Mouse (Mus musculus) kidney, postnatal 10 days (tissue): ENCODE measurements around the gene Trdmt1.
"Not testable (repeated sequence)": the region's sequence is repeated elsewhere in the genome, so short reads cannot be mapped to it uniquely, and the experiment has no call there.

Experiments
- DNase-seq: peaks from one replicate; pipeline ENCODE4 v3.0.0; 2021; ENCODE audit warnings: mixed read lengths

The Trdmt1 gene

DNA sequence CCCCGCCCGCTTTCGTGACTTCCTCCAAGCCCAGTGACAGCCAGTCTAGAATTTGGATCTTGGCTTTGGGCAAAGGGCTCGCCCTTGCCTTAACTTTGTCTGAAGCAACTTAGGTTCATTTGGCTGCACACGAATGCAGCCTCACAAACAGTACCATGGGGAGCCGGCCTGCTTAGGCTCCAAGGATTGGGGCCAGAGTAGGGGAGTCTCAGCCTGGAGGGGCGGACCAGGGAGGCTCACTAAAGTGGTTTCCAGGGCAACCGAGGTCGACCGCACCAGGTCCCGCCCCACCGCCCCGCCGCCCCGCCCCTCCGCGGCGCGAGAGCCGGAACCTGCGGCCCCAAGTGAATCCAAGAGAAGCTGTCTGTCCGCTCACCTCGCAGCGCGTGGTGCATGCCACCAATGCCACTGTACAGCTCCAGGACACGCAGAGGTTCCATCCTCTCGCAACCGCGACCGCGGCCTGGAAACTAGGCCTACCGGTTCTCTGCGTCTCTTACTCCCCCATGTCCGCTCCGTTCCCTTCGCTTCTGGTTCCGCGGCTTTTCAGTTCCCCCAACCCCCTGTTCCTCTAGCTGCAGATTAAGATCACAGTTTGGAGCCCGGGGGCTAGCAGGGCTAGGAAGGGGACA, at the start of gene Trdmt1:
Gene Trdmt1 (minus strand): TSS at position 476 of the 632 bp plus-strand sequence.
- peak; percentile 91 for DNase-seq

GRCm38 (mm10) chr2:13593328-13593727, 48.9 kb upstream of the Trdmt1 start:
- DNase-seq = no peak

DNA sequence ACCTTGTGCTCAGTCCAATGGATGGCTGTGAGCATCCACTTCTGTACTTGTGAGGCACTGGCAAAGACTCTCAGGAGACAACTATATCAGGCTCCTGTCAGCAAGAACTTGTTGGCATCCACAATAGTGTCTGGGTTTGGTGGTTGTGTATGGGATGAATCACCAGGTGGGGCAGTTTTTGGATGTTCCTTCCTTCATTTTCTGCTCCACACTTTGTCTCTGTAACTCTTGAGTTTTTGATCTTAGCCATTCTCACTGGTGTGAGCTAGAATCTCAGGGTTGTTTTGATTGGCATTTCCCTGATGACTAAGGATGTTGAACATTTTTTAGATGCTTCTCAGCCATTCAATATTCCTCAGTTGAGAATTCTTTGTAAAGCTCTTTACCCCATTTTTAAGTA, 39.3 kb upstream of the Trdmt1 start:
- not testable (repeated sequence) for DNase-seq

- no peak for DNase-seq
Observed at GRCm38 (mm10) chr2:13582184-13582583, 37.7 kb upstream of the Trdmt1 start.

- DNase-seq = peak; percentile 26
Observed at GRCm38 (mm10) chr2:13579991-13580390, 35.5 kb upstream of the Trdmt1 start.

DNA sequence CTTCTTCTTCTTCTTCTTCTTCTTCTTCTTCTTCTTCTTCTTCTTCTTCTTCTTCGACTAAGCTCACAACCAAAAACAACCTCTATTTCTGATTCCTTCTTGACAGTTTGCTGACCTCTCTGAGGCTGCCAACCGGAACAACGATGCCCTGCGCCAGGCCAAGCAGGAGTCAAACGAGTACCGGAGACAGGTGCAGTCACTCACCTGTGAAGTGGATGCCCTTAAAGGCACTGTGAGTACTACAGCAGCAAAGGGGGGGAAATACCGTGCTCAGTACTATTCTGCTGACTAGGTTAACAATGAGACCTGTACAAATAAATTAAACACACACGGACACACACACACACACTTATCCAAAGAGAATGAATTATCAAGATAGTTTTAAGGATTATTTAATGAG, 34.8 kb upstream of the Trdmt1 start:
- no peak for DNase-seq

GRCm38 (mm10) chr2:13578473-13579152, 34.1 kb upstream of the Trdmt1 start:
- DNase-seq = no peak

GRCm38 (mm10) chr2:13577399-13577798, 32.9 kb upstream of the Trdmt1 start:
- no peak for DNase-seq

GRCm38 (mm10) chr2:13575926-13576325, 31.5 kb upstream of the Trdmt1 start:
- DNase-seq = no peak

- peak; percentile 90 for DNase-seq
Observed at GRCm38 (mm10) chr2:13575287-13575801, 30.9 kb upstream of the Trdmt1 start.

GRCm38 (mm10) chr2:13574801-13575150, 30.3 kb upstream of the Trdmt1 start:
- DNase-seq = peak; percentile 57

DNA sequence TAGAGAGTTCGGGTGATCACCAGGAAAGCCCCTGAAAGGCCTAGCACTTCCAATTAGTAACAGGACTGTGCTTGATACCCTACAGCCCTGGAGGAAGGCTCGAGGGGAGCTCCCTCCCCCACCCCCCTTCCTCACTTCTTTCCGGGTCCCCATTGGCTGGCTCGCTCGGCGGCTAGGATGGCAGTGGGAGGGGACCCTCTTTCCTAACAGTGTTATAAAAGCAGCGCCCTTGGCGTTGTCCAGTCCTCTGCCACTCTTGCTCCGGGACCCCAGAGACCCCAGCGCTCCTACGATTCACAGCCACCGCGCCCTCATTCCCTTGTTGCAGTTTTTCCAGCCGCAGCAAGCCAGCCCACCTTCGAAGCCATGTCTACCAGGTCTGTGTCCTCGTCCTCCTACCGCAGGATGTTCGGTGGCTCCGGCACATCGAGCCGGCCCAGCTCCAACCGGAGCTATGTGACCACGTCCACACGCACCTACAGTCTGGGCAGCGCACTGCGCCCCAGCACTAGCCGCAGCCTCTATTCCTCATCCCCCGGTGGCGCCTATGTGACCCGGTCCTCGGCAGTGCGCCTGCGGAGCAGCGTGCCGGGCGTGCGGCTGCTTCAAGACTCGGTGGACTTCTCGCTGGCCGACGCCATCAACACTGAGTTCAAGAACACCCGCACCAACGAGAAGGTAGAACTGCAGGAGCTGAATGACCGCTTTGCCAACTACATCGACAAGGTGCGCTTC, 29.8 kb upstream of the Trdmt1 start:
- DNase-seq = peak; percentile 89

DNA sequence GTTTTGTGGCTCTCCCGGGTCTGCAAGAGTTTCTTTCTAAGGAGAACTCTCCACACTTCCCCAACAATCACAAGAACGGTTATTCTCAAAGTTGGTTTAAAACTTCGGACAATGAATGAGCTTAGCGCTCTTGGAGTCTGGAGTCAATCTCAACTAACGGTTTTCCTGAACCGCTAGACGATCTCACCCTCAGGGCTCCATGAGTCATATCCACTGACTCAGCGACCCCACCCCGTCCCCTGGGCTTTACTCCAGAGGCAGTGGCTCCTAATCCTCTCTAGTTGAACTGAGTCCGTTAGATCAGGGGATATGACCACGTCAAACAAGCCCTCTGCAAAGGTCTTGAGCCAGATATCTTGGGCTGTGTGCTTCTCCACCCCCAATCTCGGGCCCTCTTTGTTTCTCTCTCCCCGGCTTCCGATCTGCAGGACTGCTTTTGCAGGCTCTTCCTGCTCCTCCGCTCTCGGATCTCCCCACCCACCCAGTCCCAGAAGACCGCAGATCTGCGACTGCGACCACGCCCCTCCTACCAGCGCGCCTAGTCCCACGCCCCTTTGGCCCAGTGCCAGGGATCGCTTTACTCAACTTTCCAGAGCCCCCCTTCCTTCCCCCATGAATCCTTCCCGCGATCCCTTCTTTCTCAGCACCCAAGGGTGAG, 29.1 kb upstream of the Trdmt1 start, which contains the start of gene Vim:
Gene Vim (plus strand): TSS at position 520 of the 658 bp plus-strand sequence.
- DNase-seq = peak; percentile 95

GRCm38 (mm10) chr2:13572647-13573407, 28.4 kb upstream of the Trdmt1 start:
- DNase-seq = no peak

DNA sequence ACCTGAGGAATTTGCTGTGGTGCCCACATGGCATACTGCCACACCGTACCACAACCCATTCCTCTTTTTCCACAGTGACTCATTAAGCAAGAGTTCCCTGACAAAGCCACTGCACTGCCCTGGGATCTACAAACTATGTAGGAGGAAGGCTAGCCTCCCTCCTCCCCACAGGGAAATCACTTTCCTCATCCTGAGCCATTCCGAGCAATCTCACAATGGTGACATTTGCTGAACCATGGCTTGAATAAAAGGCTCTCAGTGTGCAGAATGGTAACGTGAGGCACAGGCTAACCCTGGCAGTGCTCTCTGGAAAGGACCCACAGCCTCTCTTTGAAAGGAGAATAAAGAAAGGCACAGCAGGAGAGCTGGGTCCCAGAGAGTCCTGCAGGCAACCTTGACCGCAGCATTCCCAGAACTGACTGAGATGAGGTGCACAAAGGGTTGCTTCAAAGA, 27.7 kb upstream of the Trdmt1 start:
- peak; percentile 12 for DNase-seq

DNA sequence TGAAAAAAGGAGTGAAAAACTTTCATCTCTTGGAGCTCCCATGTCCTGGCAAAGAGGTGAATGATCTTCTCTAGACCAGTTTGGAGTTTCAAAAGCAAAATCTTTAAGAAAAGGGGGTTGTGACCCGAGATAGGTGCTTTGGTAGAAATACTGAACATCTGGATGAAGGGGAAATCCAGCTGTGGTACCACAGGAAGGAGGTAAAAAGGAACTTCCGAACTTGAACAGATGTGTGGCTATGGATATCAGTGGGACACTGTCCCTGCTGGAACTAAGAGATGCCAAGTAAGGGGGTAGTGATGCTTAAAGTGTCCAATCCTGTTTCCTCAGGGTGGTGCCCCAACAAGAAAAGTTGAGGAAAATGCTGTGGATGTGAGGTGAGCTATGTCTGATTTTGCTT, 25.7 kb upstream of the Trdmt1 start:
- no peak for DNase-seq

GRCm38 (mm10) chr2:13560396-13560795, 15.9 kb upstream of the Trdmt1 start:
- DNase-seq = no peak

GRCm38 (mm10) chr2:13559729-13560128, 15.3 kb upstream of the Trdmt1 start:
- no peak for DNase-seq

DNA sequence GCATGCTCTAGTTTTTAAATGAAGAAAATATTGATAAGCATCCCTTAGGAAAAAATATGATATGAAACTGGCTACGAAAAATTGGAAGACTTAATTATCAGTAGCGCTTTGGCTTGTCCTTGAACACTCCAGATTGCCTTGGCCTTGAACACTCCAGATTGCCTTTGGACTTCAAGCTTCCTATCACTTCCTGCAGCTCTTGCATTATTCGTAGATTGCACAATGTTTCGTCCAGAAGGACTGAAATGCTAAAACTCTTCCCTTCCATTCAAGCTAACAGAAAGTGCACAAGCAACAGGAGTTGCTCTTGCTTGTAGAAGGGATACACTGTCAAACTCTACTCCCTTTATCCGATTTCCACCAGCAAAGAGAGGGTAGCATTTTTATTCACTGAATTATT, 14.8 kb upstream of the Trdmt1 start:
- no peak for DNase-seq

DNA sequence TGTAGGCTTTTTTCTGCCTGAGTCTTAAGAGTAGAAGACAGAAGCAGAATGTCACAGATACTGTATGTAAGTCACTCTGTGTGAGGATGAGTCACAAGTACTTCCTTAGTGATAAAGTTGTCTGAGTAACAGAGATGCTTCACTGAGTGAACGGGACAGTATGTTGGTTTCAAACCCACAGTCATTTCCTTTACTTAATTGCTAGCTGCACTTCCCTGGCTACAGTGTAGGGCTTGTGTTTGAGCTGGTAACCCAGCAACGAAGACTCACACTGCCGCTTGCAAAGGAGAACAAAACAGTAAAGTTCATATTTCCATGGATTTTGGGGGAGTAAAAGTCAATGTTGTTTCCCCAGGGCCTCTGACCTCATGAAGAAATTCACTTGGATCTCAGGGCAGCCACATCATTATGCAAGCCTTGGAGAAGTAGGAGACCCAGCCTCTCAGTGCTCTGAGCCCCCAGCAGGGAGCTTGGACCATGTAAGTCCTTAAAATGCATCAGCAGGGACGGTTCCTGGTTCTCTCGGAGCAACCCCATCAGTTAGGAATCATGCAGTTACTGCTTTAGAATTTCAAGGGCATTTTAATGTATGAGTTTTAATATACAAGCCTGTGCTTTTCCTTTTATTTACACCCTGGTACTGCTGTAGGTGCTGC, 14.3 kb upstream of the Trdmt1 start:
- DNase-seq = no peak

DNA sequence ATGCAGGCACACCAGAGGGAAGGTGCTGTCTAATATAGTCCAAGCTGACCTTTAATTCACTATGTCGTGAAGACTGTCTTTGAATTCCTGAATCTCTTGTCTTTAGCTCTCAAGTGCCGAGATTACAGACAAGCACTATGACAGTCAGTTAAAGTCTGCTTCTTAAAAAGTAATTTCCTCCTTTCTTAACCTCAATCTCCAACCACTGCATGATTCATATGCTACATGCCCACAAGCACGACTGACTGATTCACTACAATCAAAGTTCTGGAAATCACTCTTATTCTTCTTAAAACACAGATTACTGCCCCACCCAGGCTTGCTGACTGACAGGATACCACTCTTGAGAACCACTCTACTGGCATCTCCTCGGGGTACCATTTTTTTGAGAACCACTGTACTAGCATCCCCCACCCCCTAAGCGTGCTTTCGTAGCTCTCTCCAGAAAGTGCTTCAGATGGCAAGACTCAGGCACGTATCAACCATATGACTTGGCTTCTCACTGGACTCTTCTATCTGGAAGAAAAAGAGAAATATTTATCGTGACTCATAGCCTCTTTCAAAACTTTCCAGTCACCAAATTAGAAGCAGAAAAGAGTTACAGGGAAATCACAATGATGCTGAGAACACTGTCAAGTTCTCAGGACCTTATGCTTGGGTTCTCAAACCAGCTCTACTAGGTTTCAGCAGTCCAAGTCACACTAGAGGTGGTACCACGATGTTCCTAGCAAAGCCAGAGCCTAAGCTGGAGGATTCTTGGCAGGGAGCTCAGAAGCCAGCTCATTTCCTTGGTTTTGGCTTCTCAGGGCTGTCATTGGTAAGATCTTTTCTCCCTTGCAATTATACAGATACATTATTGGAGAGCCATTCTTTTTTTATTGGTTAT, 12.9 kb upstream of the Trdmt1 start:
- no peak for DNase-seq
